Mouse (Mus musculus): ENCODE measurements at regions not wholly inside any gene's neighbourhood (a gene's known extent, or its start where the extent isn't known, plus 50 kb on each side); places are given as distances from the start of the nearest gene placed in this dataset.
"Not testable (repeated sequence)": the region's sequence is repeated elsewhere in the genome, so short reads cannot be mapped to it uniquely, and the experiment has no call there.

DNA sequence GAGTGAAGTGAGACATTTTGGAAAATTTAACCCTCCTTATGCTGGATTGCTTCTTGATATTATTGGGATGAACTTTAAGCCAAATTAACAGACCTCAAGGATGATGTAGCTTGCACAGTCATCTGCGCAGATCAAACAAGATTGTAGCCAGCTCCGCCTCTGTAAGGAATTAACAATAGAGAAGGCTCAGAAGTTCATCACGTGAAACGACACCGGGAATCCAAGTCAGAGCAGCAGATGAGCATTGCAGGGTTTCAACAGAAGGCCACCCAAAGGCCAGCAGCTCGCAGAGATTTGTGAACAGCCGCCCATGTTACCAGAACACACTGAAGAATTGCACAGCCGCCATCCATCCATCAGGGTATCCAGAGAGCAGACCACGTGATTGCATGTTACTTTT lies 391.1 kb downstream of the Med10 start:
- no peak for DNase-seq (ENCODE audit: low spot score in 2 of 2)

DNA sequence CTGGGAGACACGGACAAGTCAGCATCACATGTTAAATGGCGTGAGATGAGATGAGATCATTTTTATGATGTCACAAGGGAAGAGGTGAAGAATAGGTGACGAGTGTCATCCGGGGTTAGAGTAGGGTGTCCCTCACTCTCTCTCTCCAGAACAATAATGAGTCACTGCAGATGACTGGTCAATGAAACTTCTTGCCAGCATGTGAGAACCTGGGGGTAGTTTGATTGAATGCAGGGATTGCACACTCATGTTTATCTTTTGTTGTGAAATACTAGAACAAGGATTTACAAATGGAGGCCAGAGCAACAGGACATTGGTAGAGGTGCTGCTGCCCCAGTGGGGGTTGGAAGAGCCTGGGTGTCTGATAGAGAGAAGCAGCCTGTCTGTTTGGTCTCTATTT lies 393.7 kb downstream of the Med10 start:
- no peak for DNase-seq (ENCODE audit: low spot score in 2 of 2)

DNA sequence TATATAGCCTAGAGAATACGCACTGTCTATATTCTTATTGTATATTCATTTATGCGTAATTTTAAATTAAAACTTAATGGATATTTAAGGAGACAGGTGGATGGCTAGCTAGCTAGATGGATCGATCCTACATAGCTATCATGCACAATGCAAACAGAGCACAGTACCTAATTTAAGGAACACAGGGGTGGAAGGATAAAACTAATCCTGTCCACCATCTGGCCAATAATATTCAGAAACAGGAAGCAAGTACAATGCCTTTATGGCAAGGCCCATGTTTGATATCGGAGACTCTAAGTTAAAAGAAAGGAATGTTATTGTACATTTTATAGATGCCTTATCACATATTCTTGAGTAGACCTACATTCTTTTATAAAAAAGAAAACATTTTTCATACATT lies 396.4 kb downstream of the Med10 start:
- no peak for DNase-seq (ENCODE audit: low spot score in 2 of 2)

DNA sequence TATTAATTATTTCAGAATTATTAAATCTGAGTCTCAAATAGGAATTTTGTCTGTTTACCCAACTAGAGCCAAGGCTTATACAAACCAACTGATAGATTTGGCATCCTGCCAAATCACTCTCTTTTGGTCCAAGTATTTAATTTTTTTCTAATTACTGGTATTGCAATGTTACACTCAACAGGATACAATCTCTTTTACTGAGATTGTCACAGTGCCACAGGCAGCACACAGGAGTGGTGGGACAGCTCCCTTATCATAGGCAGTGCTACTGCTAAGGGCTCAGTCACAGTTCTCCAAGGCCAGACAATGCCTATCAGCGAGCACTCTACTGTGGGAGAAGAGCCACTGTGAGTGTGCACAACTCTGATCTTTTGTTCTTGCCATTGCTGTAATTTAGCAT lies 396.9 kb downstream of the Med10 start:
- no peak for DNase-seq (ENCODE audit: low spot score in 2 of 2)

DNA sequence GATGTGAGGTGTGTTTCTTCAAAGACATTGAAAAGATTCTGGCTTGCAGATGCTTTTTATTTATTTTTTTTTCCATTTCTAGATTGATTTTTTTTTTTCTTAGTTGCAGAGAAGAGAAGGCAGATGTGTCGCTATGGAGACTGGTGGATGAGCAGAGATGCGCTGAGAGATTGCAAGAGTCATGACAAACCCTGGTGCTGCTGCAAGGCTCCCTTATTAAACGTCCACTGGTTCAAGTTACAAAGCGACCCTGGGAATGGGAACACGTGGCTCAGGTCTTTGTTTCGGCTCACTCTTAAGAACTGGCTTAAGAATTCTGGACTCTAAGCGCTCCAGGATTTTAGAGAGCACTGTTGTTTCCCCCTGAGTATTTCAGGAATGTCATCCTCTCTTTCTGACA lies 403.1 kb downstream of the Med10 start:
- no peak for DNase-seq (ENCODE audit: low spot score in 2 of 2)

DNA sequence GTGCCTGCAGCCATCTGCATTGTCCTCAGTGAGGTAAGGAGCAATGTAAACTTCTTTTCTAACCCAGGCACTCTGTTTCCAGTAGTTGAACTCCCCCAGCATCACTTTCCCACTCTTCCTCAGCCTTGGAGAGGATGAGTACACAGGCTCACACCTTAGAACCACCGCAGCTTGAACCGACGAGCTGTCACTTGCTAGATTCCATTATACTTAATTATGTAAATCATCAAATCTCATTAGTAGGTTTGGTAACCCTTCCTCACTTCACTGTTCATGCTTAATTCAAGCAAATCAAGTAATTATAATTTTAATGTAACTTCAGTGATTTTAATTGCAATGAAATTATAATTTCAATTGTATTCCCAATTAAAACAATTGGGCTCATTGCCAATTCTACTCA lies 408.0 kb downstream of the Med10 start:
- no peak for DNase-seq (ENCODE audit: low spot score in 2 of 2)

DNA sequence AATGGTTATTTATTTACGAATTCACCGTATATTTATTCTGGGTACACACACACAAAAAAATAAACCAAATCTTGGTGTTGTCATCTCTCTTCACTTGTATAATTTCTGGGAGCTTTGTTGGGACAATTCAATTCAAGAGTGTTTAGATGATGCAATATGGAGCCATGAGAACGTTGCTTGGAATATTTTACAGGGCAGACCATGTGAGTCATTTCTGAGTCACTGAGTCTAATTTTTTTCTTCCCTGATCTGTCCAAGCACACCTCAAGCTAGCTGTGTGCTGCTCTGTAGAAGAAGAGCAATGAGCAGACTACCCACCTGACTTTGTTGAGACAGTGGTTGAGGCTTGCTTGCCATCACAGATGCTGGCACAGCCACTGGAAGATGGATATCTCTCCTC lies 410.8 kb downstream of the Med10 start:
- DNase-seq (ENCODE audit: low spot score in 2 of 2): no peak

DNA sequence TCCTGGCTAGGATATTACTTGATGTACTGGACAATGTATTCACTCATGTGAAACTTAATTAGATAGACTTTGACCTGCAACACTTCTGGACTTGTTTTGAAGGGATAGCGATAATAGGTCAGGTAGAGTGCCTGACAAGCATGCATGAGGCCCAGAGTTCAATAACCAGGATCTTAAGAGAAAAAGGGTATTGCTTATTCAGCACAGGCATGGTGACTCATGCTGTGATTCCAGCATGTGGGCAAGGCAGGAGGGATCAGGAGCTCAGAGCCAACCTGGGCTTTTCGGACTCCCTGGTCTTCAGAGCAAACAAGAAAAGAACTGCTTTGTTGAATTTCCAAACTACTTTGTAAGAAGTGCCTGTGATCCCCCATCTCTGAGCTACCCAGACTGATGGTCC lies 411.4 kb downstream of the Med10 start:
- DNase-seq (ENCODE audit: low spot score in 2 of 2): no peak

DNA sequence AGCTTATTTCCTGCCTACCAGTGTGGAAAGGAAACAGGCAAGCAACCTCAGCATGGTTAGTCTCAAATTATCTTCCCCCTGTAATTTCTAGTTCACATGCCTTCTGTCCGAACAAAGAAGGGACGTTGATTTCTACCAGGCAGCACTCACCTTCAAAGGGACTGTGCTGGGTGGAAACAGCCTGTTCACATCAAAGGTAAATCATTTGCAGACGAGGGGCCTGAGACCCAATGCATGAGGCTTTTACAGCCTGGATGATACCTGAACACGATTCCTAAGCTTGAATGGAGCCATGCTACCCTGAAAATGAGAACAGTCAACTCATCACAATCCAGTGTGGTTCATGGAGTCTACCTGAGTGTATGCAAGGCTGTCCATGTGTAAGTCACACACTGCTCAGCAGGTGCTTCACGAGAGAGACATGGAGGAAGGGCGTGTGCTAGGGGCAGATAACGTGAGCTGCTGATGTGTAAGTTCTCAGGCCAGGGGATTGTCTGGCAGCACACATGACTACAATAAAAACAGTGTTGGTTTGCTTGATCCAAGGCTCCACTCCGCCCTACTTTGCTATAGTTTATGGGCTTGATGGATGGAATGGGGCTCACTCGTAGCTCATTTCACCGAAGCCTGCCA lies 411.9 kb downstream of the Med10 start:
- no peak for DNase-seq (ENCODE audit: low spot score in 2 of 2)

DNA sequence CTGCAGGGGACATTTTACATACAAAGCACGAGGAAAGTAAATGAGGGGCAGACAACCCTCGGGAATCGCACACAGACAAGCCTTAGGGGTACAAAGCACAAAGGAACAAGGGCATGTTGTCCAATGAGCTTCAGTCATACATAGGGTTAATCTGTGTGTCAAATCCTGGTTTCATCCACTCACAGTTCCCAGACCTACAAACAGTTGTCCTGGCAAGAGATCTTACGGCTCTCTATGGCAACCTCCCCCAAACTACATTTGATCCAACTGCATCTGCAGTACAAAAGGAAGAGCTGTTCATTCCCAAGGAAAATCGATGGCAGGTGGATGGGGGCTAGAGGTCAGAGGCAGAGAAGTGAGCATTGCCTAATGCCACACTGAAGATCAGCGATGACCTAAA lies 413.9 kb downstream of the Med10 start:
- no peak for DNase-seq (ENCODE audit: low spot score in 2 of 2)

DNA sequence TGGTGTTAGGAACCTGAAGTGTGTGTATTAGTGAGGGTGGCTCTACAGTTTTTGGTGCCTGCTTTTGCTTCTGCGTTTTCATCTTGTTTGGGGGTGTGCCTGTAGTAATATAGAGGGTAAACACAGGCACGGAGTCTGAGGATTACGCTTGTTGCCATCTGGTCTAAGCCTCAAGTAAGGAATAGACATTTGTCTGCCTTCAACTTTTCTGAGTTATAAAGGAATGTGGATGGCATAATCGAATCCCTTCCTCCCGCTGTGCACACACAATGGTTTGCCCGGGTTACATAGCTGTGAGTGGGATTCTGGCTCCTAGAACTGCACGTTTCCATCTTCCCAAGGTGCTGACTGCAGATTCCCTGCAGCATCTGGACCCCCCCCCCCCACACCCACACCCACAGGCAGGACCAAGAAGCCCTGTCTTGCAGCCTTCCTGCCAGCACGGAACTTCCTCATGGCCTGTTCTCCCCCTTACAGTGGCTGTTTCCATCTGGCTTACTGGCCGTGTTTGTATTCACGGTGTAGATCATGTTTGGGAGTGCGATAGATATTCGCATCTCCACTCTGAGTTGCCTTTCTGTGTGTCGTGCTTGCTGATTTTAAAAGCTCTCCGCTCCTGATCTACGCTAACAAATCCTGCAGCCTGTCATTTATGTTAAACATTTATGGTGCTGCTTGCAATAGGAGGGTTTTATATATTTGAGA lies 415.4 kb downstream of the Med10 start:
- peak in 1 of 2 experiments; percentile 6 for DNase-seq (ENCODE audit: low spot score in 2 of 2)

DNA sequence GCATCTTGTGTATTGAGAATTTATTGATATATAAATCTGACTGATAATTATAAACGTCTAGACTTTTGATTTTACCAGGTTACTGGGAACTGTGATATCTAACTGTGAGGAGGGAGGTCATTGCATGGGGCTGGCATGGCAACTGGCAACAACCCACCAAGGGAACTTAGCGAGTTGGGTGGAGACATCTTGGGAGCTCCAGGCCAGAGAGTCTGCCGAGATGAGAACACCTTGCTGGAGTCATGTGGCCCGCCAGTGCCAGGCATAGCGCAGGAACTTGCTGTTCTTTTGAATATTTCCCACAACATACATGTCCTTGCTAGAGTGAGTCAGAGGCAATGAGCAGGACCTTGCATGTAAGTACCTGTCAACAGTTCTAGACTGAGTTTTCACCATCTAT lies 413.9 kb downstream of the Ice1 start:
- no peak for DNase-seq (ENCODE audit: low spot score in 2 of 2)

DNA sequence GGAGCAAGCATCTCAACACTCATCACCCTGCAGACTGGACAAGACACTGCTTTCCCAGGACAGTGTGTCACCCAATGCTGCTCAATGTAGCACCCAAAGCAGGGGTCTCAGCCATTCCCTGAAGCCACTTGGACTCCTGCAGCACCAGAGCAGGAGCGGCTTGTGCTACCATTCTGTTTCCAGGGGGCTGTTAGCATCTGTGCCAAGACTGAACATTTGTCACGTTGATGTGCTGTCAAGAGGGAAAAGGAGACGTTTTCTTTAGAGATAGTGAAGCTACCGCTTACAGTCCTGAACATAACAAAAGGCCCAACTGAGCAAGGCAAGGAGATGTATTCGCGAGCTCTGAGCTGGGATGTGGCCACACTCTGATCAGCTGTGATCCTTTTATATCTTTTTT lies 410.3 kb downstream of the Ice1 start:
- DNase-seq (ENCODE audit: low spot score in 2 of 2): no peak

DNA sequence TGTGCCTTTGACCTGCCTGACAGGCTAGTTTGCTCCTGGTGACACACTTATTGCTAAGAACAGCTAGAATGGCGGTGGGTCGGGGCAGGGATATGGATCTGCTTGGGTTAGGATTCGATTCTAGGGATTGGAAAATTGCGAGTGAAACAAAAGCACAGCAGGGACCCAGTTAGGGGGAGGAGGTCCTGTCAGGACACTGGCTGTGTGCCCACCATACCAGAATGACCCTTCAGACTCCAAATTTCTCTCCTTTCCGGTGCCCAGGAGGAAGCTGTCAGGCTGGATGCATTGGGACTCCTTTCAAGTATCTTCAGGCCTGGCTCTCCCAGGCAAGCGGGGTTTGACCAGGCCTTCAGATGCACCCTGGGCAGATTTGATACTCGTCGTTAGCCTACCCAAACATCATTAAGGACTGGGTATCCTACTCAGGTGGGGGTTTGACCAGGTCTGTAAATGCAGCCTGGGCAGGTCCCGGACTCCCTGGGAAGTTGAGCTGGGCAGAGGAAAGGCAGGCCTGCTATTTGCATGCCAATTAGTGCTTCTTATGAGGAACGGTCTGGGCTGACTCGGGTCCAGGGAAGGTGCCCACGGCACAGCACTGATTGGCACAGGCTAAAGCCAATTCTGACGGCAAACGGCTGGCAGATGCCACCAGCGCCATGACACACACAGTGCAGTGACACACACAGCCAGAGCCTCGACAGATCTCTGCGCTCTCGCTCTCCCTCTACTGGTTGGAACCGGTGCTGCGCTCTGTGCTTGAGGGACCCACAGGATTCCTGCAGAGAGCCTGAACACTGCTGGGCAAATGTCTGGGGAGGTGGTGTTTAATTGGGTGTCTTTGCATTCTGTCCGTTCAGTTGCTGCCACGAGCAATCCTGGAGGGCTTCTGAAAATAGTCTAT lies 403.3 kb downstream of the Ice1 start:
- DNase-seq (ENCODE audit: low spot score in 2 of 2): peak; percentile 86 to 90

DNA sequence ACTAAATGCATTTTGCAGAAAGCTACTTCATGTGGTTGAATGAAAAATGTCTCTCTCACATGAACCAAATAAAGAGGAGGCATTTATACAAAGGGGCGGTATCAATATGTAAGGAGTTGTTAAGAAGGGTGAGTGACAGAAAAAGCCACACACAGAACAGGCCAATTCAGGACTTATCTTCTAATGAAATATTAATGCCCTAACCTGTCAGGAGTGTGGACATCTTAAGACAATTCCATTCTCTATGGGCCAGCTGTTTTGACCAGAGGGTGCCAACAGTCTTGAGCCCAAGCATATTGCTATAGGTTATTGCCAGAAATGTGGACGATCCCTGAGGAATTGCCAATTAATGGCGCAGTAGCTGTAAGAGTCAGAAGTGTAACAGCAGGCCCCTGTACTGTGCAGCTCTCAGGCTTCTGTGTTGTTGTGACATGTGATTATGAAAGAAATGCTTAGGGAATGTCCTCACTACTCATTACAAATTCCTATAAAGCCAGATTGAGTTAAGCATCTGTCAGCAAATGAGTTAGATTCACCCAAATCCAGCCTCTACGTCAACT lies 393.8 kb downstream of the Ice1 start:
- DNase-seq (ENCODE audit: low spot score in 2 of 2): no peak

DNA sequence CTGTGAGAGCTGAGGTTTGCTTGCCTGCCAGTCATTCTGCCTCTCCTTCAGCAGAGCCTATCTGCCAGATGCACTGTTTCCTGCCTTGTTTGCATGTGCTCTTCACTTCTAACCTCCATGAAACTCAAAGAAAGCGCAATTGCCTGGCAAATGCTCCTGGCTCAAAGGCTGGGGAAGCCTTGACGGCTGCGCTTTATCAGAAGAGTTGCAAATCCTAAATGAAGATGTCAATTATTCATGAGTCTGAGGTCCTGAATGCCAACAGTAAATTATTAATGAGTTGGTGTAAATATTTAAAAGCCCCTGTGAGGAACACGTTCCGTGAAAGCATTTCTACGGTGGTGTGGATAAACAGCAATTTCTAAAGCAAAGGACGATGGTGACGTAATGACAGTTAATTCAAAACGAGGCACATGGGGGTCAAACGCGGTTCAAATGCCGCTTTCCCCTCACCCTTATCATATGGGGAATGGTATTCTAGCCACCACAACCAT lies 377.4 kb downstream of the Ice1 start:
- DNase-seq (ENCODE audit: low spot score in 2 of 2): no peak

DNA sequence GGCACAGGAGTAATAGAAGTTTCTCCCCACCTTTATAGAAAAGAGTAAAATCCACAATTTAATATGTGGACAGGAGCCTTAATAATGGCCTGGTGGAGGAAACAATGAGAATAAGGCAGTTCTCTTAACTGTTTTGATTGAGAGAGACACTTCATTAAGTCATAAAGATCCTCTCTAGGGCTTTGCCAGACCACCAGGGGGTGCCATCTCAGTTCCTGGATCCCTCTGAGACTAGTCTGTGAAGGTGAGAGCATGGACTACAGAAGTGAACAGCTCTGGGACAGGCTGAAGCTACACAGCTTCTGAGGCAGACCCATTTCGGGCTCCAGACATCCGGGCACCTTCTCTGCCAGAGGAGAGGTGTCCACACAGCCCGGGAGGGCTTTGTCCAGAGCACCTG lies 373.8 kb downstream of the Ice1 start:
- no peak for DNase-seq (ENCODE audit: low spot score in 2 of 2)

DNA sequence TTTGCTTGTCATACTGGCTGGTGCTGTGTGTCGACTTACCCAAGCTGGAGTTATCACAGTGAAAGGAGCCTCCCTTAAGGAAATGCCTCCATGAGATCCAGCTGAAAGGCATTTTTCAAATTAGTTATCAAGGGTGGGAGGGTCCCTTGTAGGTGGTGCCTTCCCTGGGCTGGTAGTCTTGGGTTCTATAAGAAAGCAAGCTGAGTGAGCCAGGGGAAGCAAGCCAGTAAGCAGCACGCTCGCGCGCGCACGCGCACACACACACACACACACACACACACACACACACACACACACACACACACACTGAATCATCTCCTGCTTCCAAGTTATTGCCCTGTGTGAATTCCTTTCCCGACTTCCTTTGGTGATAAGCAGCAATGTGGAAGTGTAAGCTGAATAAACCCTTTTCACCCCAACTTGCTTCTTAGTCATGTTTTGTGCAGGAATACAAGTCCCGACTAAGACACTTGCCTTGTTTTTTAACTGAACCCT lies 360.5 kb downstream of the Ice1 start:
- DNase-seq (ENCODE audit: low spot score in 2 of 2): not testable (repeated sequence)

DNA sequence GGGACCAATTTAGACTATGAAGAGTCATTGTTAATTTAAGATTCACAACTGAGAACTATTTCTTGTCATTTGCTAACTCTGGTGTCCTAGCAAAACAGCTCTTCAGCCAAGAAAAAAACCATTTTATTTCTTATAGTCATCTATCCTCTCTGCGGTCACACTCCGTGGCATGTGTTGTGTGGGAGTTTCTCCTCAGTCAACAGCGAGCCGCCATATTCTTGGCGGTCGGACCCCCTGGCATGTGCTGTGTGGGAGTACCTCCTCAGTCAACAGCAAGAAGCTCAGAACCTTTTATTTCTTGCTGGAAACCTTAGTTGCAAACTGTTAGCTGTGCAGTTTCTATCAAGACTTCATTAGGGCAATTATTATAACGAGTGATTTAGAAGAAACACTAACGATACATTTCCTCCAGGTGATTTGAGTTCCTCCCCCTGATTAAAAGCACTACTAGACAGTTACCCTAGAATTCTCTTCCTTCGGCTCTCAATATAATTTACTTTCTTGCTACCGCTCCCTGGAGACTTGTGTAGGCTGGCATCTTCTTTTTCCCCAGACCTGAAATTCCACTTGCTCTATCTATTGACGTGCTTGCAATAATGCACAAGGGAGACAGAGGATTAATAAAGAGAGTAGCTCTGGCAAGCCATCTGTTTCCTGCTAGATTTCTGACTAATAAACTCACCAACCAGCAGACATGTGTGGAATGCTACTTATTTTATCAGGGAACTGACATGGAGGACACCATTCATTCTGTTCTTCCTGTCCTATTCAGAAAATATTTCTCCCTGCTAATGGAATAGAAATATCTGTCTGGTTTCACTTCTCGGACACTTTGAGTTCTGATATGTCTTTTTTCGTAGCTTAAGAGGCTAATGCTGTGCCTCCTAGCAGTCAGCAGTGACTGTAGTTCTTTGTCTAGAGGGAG lies 359.5 kb downstream of the Ice1 start:
- peak; percentile 77 to 94 for DNase-seq (ENCODE audit: low spot score in 2 of 2)

DNA sequence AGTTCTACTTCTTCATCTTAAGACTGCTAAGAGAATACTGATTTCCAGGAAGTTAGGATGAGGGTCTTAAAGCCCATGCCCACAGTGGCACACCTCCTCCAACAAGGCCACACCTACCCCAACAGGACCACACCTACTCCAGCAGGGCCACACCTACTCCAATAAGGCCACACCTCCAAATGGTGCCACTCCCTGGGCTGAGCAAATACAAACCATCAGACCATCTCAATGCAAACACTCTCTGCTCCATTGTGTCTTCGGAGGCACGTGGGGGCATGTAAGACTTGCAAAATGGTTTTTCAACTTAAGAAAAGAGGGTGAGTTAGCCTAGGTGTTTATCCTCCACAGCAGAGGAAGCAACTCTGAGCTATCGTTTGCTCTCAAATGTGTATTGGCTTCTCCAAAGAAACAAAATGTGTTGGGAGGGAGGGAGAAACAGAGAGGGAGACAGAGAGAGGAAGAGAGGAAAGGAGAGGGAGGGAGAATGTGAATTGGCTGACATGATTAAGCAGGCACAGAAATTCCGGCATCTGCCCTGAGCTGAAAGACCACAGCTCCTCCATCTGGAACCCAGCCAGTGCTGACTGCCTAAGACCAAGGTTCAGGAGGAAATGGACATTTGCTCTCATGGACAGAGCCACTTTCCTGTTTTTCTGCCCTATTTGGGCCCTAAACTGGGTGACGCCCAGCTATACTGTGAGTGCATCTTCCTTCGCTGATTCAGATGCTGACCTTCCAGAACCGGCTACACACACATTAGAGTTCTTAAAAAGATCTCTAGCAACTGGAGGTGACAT lies 356.2 kb downstream of the Ice1 start:
- no peak for DNase-seq (ENCODE audit: low spot score in 2 of 2)
